Mouse (Mus musculus): ENCODE results near the gene Vmn1r94. TPM values are rescaled to one million over a fixed set of nuclear protein-coding genes. Genes with fewer than 3 reads are reported as not detected.
"Not testable (repeated sequence)": the region's sequence is repeated elsewhere in the genome, so short reads cannot be mapped to it uniquely, and the experiment has no call there.

Vmn1r94 gene
- total RNA-seq (2017) = not detected in 2 replicates

DNA sequence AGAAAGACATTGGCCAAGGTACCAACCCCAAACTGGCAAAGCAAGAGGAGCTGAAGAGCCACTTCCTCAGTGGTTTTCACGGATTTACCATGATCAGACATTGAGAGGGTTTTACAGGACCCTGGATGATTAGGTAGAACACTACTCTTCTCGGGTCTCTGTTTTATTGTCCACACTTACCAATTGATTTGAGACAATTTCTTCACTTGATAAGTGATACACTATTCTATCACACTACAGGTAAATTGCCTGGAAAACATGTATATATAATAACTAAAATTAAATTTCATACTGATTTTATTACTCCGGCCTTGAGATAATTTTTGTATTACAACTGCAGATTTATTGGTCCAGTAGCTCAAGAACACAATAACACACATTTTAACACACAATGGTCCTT lies at the start of gene Vmn1r94:
TSS of gene Vmn1r94 (minus strand) at position 101 of the 400 bp plus-strand sequence.
- ATAC-seq (ENCODE audit: extremely low read depth, insufficient number of reproducible peaks, low FRiP score, poor library complexity, severe bottlenecking) = not testable (repeated sequence)

DNA sequence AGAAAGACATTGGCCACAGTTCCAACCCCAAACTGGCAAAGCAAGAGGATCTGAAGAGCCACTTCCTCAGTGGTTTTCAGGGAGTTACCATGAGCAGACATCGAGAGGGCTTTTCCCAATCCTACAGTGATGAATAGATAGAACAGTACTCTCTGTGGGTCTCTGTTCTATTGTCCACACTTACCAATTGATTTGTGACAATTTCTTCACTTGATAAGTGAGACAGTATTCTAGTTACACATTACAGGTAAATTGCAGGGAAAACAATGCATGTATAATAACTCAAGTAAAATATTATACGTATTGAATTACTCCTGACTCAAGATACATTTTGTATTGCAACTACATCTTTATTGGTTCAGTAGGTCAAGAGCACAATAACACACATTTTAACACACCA lies 37.3 kb upstream of the Vmn1r94 start, which contains the start of gene Gm6164:
TSS of gene Gm6164 (minus strand) at position 101 of the 400 bp plus-strand sequence.
- ATAC-seq (ENCODE audit: extremely low read depth, insufficient number of reproducible peaks, low FRiP score, poor library complexity, severe bottlenecking) = not testable (repeated sequence)

DNA sequence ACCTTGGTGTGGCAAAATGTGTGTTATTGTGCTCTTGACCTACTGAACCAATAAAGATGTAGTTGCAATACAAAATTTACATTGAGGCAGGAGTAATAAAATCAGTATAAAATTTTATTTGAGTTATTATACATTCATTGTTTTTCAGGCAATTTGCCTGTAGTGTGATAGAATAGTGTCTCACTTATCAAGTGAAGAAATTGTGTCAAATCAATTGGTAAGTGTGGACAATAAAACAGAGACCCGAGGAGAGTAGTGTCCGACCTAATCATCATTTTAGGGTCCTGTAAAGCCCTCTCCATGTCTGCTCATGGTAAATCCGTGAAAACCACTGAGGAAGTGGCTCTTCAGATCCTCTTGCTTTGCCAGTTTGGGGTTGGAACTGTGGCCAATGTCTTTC lies 25.2 kb upstream of the Vmn1r94 start, which contains the start of gene Vmn1r95:
TSS of gene Vmn1r95 (plus strand) at position 301 of the 400 bp plus-strand sequence.
- not testable (repeated sequence) for ATAC-seq (ENCODE audit: extremely low read depth, insufficient number of reproducible peaks, low FRiP score, poor library complexity, severe bottlenecking)

DNA sequence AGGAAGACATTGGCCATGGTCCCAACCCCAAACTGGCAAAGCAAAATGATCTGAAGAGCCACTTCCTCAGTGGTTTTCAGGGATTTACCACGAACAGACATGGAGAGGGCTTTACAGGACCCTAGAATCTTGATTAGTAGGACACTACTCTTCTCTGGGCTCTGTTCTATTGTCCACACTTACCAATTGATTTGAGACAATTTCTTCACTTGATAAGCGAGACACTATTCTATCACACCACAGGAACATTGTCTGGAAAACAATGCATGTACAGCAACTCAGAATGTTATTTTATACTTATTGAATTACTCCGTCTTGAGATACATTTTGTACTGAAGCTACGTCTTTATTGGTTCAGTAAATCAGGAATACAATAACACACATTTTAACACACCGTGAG lies 29.2 kb downstream of the Vmn1r94 start, which contains the start of gene Vmn1r93:
TSS of gene Vmn1r93 (minus strand) at position 101 of the 400 bp plus-strand sequence.
- not testable (repeated sequence) for ATAC-seq (ENCODE audit: extremely low read depth, insufficient number of reproducible peaks, low FRiP score, poor library complexity, severe bottlenecking)

DNA sequence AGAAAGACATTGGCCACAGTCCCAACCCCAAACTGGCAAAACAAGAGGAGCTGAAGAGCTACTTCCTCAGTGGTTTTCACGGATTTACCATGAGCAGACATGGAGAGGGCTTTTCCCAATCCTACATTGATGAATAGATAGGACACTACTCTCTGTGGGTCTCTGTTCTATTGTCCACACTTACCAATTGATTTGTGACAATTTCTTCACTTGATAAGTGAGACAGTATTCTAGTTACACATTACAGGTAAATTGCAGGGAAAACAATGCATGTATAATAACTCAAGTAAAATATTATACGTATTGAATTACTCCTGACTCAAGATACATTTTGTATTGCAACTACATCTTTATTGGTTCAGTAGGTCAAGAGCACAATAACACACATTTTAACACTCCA lies 45.7 kb downstream of the Vmn1r94 start, which contains the start of gene Gm16442:
TSS of gene Gm16442 (minus strand) at position 101 of the 400 bp plus-strand sequence.
- not testable (repeated sequence) for ATAC-seq (ENCODE audit: extremely low read depth, insufficient number of reproducible peaks, low FRiP score, poor library complexity, severe bottlenecking)

Other genes with a start within 250 kb of the Vmn1r94 start
- 6.8 and 9.2 TPM in 2 replicates for gene Pvr, start 247.2 kb downstream of the Vmn1r94 start, total RNA-seq (2017)
- gene Igsf23, start 217.6 kb downstream of the Vmn1r94 start, total RNA-seq (2017) = 0.47 and 0.86 TPM in 2 replicates
- not detected in 2 replicates for gene Ceacam20, start 203.0 kb downstream of the Vmn1r94 start, total RNA-seq (2017)
- gene Nlrp9b, start 176.9 kb downstream of the Vmn1r94 start, total RNA-seq (2017) = not detected in 2 replicates
- gene Vmn1r91, start 68.7 kb downstream of the Vmn1r94 start, total RNA-seq (2017) = not detected in 2 replicates
- not detected in 2 replicates for gene Gm16442, start 45.8 kb downstream of the Vmn1r94 start, total RNA-seq (2017)
- not detected in 2 replicates for gene Vmn1r93, start 29.3 kb downstream of the Vmn1r94 start, total RNA-seq (2017)
- gene Vmn1r95, start 25.3 kb upstream of the Vmn1r94 start, total RNA-seq (2017) = not detected in 2 replicates
- gene Gm6164, start 37.2 kb upstream of the Vmn1r94 start, total RNA-seq (2017) = not detected in 2 replicates
- gene Gm4498, start 65.5 kb upstream of the Vmn1r94 start, total RNA-seq (2017) = not detected in 2 replicates
- gene Gm5890, start 94.5 kb upstream of the Vmn1r94 start, total RNA-seq (2017) = not detected in 2 replicates
- not detected in 2 replicates for gene Gm4133, start 165.7 kb upstream of the Vmn1r94 start, total RNA-seq (2017)
- gene Gm5728, start 207.0 kb upstream of the Vmn1r94 start, total RNA-seq (2017) = not detected in 2 replicates
- not detected in 2 replicates for gene Vmn1r100, start 249.6 kb upstream of the Vmn1r94 start, total RNA-seq (2017)